In genomic region chr1:92180141-92181137, GRCm38 (mm10) we compare ENCODE assay signal across 8 mouse cellular contexts. TPM values are rescaled to one million over a fixed set of nuclear protein-coding genes. Genes with fewer than 3 reads are reported as not detected.
A peak's percentile ranks its signal among the peaks of the same experiment; 100 is the strongest.
DNase-seq lines count a peak whose midpoint lies in the region; ATAC-seq lines count a peak whose summit lies in the region.

No protein-coding gene starts in this region.

- H3K27me3 ChIP-seq in hindbrain, embryonic 15.5 days: no peaks in the 10 kb centered on the region

- ATAC-seq in hindbrain, embryonic 15.5 days (ENCODE audit: low FRiP score, low read depth): peak; percentile 99

- H3K27ac ChIP-seq in hindbrain, embryonic 15.5 days (replicated peaks): peak overlapping the region; percentile 99

- peak overlapping the region; percentile 76 for H3K4me3 ChIP-seq in hindbrain, embryonic 15.5 days

- H3K9ac ChIP-seq in hindbrain, embryonic 15.5 days: peak overlapping the region; percentile 85

- no peaks in the 10 kb centered on the region for H3K9me3 ChIP-seq in hindbrain, embryonic 15.5 days

- no peaks in the 10 kb centered on the region for H3K36me3 ChIP-seq in hindbrain, embryonic 15.5 days

- peak; percentile 100 for DNase-seq in T-cell, adult 2 months (ENCODE audit: low spot score)
- DNase-seq in cerebellum, postnatal 36 days: peak; percentile 100
- peak; percentile 100 for DNase-seq in frontal cortex, postnatal 36 days (ENCODE audit: low spot score in 2 of 2)
- DNase-seq in left cerebral cortex, adult 11 months (ENCODE audit: low spot score): peak; percentile 100
- DNase-seq in lung, postnatal 4 days: peak; percentile 100
- peak; percentile 99 for DNase-seq in retina, postnatal 7 days (ENCODE audit: low read depth, low spot score)
- DNase-seq in urinary bladder, adult 2 months (ENCODE audit: low spot score): peak; percentile 97

- H3K4me2 ChIP-seq in hindbrain, embryonic 15.5 days: peak overlapping the region; percentile 74

- WGBS in hindbrain, embryonic 15.5 days: 0% methylated on average over 73 of the region's 97 CpGs

- peaks cover 32% of the 10 kb centered on the region for H3K4me1 ChIP-seq in hindbrain, embryonic 15.5 days (replicated peaks)

RNA-seq across cellular contexts. Expression of gene Hdac4, which starts 15.1 kb away (rescaled TPM):
- 30.3 and 32.4 TPM in 2 replicates for polyA plus RNA-seq in hindbrain, embryonic 15.5 days (2015; fragmentation: Nextera tagmentation; extraction: Ambion mirVana)
- polyA plus RNA-seq in urinary bladder, adult 2 months (2012; rRNA removed): 15.4 and 17.5 TPM in 2 replicates

Comparison
In these comparisons a context has a peak if more than half of its experiments do, and no peak if none do; other contexts are left out.
1. Peak in every context shown above with its lines: DNase-seq, ATAC-seq, H3K4me3 ChIP-seq and H3K27ac ChIP-seq.